Mouse (Mus musculus): Measurements from ENCODE around the gene Fam57b. TPM values are rescaled to one million over a fixed set of nuclear protein-coding genes. Genes with fewer than 3 reads are reported as not detected.

Gene Fam57b
- polyA plus RNA-seq, 3 experiments from 2014 or later, result not detected

DNA sequence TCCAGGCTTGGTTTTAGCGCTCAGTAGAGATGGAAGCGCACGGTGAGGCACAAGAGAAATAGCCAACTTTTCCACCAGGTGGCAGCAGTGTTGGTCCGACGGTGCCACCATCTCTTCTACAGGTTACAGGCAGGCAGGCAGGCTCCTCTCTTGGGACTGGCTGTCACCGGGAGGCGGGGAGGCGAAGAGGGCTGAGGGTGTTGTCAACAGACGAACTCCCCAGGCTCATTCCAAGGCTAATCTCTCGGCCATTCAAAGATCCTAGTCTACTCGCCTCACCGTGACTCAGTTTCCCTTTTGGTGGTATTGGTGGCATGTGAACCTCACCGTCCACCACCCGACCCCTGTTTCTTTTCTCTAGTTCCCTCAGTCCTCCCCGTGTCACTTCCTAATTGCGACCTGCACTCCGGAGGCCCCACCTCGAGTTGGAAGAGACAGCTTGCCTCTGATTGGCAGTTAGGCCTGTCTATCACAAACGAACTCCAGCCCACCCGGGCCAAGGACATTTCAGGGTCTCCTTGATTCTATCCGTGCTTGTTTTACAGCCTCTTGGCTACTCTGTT is 34.6 kb downstream of the Fam57b start:
- peak; percentile 88 for ATAC-seq

DNA sequence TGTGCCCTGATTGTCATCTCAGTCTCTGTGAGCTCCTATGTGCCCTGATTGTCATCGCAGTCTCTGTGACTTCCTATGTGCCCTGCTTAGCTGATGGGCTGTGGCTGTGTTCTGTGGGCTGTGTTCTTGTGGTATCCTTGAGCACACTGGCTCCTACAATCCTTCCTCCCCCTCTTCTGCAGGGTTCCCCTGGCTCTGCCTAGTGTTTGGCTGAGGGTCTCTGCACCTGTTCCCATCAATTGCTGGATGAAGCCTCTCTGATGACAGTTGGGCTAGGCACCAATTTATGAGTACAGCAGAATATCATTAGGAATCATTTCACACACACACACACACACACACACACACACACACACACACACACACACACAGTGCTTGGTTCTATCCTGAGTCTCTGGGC is 35.8 kb downstream of the Fam57b start:
- ATAC-seq, result no peak

DNA sequence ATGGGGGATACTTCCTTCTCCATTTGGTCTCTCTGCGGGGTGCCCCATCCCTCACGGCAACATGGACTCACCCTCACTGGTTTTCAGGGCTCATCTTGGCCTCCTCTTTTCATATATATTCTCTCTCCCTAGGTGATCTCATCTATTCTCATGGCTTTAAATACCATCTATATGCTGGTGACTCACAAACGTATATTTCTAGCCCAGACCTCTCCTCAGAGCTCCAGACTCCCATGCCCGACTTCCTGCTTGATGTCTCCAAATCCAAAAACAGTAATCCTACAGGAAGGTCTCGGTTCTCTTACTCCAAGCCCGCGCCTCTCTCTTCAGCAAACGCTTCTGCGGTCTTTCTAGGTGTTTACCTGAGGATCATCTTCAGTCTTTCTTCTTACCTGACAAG is 45.8 kb downstream of the Fam57b start:
- no peak for ATAC-seq

DNA sequence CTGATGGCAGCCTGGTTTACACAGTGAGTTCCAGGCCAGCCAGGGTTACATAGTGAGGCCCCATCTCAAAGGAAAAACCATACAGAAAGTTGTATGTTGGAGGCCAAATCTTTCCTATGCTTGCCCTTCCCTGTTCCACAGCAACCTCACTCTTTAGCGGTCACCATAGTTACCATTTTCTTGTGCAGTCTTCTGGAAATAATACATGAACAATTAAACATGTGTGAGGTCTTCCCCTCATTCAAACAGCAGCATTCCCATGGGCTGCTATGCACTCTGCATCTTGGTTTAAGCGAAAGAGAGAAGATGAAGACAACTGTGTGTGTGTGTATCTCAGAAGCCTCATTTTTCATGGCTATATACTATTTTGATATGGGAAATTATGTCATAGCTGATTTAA is 48.0 kb downstream of the Fam57b start:
- no peak for ATAC-seq

DNA sequence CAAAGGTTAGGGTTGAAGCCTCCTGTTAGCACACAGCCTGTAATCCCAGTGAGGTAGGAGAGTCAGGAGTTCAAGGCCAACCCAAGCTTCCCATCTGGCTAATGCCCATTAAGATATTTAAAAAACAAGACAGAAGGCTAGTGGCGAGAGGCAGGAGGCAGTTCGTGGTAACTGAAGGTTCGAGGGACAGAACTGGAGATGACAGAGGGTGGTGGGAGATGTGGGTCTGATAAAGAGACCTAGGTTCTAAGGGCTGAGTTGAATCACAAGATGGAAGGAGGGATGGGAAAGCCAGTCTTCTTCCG is 49.6 kb downstream of the Fam57b start, which contains the start of gene Doc2a:
Gene Doc2a (plus strand): TSS at position 301 of the 305 bp plus-strand sequence.
- no peak for ATAC-seq

DNA sequence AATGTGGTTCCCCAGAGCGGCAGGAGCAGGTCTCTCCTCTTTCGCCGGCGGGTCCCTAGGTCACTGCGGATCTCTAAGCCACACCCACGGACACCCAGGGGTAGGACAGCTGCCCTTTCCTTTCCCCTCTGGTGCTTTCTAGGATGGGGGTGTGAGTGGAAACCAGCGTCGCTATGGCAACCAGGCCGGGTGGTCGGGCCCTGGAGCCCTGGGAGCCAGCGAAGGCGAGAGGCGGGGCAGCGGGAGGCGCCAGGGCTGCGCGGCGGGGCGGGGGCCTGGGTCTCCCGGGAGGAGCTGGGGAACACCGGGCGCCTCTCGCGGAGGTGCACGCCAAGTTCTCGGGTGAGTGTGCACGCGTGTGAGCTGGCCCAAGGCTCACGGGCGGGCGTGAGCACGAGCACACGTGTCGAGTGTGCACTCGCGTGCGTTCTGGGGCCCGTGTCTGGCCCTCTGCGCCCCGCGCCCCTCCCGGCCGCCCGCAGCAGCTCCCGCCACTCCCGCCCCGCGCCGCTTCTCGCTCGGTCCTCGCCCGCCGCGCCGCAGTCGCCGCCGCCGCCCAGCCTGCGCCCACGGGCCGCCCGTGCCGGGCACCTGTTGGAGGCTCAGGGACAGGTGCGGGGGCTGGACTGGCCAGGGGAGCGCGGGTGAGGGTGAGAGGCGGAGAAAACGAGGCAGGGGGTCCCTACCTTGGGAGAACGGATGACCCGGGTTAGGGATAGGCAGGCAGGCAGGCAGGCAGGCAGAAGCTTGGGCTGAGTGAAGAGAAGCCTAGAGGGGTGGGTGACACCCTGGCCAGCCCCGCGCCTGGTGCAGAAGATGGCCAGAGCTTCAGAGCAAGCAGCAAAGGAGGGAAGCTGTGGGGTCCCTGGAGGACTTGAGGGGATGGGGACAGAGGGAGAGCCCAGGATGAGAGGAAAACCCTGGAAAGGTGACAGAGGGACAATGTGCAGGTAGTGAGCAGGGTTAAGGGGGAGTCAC is 50.2 kb downstream of the Fam57b start:
- no peak for ATAC-seq

DNA sequence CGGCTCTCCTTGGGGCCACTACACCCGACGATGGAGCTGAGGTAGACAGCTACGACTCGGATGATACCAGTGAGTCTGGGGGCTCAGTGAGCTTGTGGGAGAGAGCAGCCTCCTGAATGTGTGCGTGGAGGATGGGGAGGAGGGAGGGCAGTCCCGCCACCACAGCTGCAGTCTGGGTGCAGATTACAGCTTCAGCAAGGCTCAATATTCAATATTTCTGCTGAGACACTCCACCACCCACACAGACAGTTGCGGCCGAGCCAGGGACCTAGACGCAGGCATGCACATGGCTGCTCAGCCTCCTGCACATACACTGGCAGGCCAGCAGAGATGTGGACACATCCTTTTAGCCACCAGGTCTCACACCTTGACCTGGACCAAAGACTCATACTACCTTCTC is 51.3 kb downstream of the Fam57b start:
- no peak for ATAC-seq

DNA sequence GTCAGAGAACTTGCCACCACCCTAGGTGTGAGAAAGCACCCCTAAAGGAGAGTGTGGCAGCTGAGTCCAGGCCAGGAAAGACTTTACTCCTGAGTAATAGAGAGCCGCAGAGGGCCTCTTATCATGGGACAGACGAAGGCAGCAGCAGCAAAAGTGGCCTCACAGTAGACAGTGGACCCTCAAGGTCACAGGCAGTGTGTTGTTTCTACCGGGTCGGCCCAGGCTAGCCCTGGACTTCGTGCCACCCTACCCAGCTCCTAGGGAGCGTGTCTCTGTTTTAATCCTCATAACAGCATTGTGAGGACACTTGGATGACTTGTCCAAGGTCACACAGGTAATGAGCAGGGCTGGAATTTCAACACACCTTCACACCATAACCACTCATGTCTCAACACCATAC is 52.7 kb downstream of the Fam57b start:
- ATAC-seq, result no peak

DNA sequence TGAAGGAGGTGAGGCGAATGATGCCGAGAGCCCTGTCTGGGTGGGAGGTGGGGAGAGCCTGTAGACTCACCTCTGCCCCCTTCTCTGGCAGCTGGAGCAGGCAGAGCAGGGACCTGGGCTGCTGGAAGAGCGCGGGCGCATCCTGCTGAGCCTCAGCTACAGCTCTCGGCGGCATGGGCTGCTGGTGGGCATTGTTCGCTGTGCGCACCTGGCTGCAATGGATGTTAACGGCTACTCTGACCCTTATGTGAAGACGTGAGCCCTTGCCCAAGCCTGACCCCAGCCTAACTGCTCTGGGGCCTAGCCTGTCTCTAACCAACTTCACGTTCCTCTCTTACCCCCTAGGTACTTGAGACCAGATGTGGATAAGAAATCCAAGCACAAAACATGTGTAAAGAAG is 53.7 kb downstream of the Fam57b start:
- no peak for ATAC-seq

DNA sequence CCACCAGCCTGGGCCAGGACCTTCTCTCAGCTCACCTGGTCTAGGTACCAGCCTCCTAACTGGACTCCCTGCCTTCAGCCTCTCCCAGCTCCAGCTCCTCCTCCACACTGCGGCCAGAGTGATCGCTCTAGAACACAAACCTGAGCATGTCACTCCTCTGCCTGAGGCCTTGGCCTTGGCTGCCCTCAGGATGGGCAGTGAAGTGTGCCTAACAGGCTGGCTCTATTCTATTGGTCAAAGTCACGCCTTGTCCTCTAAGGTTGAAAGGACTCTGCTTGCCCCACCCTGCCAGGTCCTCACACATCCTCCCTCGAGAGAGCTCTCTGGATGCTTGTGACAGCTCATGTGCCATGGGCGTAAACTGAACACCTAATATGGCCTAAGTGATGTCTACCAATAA is 56.0 kb downstream of the Fam57b start:
- ATAC-seq, result no peak

DNA sequence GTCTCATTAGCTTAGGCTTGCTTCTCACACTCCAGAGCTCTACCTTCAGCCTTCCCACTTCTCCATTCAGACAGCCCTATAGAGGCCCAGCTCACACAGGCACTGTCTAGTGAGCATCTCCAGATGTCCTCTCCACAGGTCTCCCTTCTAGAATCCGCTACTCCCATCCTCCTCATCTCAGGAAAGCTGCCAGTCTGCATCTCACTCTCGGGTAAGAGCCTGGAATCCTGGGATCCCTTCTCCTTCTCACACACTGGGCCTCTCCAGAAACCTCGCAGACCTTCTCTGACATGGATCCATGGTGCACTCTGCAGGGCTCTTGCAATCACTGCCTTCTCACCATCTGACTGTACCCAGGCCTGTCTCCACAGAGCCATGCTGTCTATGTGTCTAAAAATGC is 58.2 kb downstream of the Fam57b start:
- ATAC-seq, result no peak

DNA sequence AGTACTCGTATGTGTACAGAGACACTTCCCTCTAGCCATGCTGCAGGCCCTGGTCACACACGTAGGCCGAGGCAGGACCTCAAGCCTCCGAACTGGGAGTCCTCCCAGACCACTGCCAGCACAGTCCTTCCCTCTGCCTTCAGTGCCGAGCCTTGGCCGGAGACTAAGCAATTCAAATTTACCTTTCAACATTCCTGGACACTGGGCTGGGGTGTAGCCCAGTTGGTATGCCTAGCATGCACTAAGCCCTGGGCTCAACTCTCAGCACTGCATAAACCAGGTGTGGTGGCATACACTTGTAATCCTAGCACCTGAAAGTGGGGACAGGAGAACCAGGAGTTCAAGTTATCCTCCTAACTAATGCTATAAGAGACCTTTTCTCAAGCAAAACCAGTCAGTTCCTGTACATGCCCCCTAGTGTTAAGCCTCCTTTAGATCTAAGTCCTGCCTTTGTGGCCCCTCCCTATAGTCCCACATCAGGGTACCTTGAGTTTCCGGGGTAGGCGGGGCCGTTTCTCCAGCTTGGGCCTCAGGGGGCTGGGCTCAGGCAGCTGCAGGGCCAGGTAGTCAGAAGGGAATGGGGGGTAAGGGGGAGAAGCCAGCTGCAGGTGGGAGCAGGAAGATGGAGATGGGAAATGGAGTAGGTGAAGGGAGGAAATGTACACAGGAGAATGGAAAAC is 59.4 kb downstream of the Fam57b start:
- no peak for ATAC-seq

DNA sequence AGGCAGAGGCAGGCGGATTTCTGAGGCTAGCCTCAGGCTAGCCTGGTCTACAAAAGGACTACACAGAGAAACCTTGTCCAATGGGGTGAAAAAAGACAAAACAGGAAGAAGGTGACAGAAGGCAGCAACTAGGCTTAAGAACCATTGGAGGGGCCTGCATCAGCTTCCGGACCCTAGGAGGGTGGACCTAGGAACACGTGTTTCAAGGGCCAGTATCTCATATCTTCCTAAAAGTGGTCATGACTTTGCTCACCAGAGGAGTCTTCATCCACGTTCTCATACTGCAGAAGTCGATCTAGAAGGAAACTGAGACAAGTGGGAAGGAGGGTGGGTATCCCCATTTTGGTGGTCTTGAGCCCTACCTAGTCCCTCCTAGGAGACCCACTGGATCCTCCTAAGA is 63.5 kb downstream of the Fam57b start:
- ATAC-seq, result no peak

DNA sequence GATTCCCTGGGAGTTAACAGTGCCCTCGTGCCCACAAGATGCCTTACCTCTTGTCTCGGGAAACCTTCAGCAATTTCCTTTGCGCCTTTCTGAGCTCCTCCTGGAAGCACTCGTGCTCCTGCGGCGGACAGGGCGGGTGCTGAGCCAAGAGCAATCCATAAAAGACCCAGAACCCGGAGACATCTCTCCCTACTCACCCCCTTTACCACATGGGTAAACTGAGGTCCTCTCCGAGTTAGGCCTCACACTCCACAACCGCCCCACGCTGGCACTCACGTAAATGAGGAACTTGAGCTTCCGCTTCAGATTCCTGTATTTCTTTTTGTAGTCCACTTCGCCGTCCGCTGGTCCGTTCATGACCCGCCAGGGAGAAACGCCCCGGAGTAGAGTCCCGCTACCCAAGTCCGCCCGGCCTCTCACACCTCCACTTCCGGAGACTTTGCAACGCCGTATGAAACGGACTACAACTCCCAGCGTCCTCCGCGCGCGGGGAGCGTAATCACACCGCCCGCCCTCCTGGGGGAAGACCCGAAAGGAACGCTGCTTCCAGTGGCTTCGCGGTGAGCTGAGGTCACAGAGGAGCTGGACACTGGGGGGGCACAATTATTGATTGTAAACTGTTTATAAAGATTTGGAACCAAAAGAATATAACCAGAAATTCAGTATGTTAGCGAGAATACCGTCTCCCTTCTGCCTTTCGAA is 64.1 kb downstream of the Fam57b start, which contains the start of gene Hirip3:
Gene Hirip3 (plus strand): TSS at position 544 of the 702 bp plus-strand sequence.
- peak; percentile 90 for ATAC-seq

DNA sequence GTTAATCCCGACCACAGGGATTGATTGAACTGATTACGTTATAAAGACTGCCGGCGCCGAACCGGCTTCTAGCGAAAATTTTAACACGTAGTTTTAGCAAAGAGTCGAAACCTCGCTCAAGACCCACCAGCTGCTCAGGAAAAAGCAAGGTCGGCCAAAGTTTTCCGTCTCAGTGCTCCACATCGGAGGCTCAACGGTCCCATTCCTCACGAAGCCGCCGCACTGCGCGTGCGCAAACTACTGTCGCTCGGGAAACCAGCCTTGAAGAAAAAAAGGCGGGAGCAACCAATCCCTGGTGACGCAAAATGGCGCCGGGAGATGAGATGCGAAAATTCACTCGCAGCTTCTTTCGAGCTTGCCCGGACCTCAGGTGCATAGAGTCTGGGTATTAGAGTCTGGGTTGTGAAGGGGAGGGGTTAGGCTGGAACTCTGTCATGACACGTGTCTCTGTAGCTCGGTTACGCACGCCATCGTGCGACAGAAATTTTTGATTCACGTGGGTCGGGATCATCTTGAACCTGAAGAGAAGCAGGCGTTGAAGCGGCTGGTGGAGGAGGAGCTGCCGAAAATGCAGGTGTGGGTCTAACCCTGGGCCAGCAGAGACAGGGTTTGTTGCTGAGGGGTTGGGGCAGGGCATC is 64.8 kb downstream of the Fam57b start, which contains the start of gene Ino80e:
Gene Ino80e (minus strand): TSS at position 231 of the 638 bp plus-strand sequence.
- ATAC-seq, result peak; percentile 61

DNA sequence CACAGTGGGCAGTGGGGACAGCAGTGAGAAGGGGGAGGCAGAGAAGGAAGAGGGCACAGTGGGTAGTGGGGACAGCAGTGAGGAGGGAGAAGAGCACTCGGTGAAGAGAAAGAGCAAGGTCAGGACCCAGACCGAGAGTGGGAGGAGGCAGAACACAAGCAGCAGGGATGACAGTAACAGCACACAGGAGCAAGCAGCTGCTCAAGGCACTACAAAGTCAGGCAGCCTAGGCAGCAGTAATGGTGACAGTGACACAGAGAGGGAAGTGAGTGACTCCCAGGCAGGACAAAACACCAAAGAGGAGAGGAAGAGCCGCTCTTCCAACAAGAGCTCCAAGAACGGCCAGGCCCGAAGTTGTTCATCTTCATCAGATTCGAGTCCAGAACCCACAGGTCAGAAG is 66.3 kb downstream of the Fam57b start:
- ATAC-seq, result no peak

DNA sequence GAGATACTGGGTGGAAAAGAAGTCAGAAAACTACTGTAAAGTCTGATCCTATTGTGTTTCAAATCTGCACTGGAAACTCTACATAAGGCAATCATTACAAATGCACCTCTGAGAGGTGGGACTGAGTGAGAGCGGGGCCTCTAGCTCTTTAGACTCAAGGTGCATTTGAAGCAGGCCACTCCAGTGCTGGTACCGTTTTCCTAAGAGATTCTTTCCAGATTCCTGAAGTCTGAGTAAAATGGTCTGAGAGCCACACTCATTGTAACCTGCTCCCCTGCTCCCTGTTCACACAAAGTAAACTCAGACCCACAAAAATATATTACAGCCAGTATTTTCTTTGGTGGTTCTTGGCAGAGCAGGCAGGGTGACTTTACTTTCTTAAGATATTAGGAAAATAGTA is 70.1 kb downstream of the Fam57b start:
- ATAC-seq, result no peak

DNA sequence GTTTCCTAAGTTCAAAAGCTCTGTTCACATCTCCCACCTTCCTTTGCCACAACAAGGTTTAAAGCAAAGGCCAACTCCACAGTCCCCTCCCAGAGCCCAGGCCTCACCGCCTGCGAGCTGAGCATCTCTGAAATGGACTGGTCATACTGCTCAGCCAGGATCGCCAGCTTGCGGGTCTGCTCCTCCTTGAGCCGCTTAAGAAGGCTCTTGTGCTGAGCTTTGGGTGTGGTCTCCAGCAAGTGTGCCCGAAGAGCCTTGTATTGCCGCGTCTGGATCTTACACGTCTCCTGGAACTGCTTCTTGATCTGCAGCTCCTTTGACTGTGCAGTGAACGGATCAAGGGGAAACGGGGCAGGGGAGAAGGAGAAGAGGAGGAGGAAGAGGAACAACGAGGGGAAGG is 70.5 kb downstream of the Fam57b start:
- no peak for ATAC-seq

DNA sequence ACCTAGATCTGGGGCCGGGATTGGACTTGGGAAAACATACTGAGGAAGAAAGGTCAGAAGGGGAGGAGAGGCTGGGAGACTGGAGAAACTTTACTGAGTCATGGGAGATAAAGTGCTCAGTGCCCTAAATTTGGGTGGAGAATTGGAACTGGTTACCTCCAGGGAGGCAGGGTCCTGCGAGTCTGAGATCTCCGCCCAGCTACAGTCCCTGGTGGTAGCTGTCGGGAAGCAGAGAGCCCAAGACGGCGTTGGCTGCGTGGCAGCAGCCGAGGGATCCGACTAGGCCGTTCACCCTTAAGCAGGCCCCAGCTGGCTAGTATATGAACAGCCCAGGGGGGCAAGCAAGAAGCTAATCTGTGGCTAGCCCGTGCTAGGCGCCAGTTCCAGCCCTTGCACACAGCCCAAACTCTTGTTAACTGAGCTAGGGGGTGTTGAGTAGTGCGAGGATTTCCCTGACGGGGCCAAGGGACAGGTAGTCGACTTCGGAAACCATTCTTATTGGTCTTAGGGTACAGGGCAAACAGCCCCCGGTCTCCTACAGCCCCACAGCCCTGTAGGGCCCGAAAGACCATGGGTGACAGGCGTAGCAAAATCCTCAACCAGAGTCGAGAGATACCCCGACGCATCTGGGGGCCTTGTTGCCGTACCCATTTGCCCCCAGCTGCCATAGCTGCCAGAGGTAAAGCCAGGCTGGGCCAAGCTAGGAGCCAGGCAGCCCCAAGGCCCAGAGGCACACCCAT is 72.5 kb downstream of the Fam57b start:
- no peak for ATAC-seq

DNA sequence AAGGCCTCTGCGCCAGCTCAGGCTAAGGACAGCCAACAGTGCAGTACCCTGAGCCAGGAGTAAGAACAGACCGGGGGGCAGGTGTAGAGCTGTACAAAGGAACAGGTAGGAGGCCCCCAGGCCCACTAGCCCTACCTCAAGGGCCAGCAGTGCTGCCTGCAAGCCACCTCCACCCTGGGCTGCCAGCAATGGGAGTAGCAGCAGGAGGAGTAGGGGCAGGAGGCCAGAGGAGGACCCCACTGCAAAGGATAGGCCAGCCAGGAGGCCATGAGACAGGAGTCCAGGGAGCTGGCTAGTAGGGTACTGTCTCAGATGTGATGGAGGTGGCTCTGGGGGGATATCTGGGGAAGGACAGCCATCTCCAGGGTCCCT is 73.0 kb downstream of the Fam57b start:
- no peak for ATAC-seq

DNA sequence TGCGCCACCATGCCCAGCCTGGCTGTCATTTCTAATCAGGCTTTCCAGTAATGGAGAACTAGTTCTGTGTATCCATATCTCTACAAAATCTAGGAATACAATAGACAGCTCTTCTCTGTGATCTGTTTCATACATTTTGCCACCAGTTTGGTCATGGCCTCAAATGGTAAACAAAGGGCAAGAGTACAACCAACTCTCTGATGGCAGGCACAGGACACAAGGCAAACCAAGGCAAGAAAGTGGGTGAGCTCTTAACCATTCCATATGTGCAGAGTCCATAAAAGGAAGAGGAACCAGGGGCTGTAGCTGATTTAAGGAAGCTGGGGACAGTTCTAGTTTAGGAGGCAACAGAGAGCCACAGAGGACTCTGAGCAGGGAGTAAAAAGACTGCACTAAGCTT is 79.8 kb downstream of the Fam57b start:
- no peak for ATAC-seq

Data from inflammation-experienced regulatory T-cells, adult 6 months (primary cell).